Mouse (Mus musculus): ENCODE data around the gene Dusp14. TPM values are rescaled to one million over a fixed set of nuclear protein-coding genes. Genes with fewer than 3 reads are reported as not detected.

The Dusp14 gene
- polyA plus RNA-seq, 1 experiment from 2014 or later, result 12.0 TPM

- H3K4me2 ChIP-seq, result no peak overlapping the region
- WGBS, result 85% methylated on average over 9 of the region's 9 CpGs
- no peak overlapping the region for H3K9ac ChIP-seq
- no peak overlapping the region for H3K4me3 ChIP-seq
- H3K9me3 ChIP-seq, result no peaks in the 10 kb centered on the region
- no peak for ATAC-seq (ENCODE audit: low FRiP score, low read depth)
- H3K36me3 ChIP-seq, result peaks cover 39% of the 10 kb centered on the region
- no peaks in the 10 kb centered on the region for H3K27me3 ChIP-seq
- peaks cover 29% of the 10 kb centered on the region for H3K4me1 ChIP-seq (replicated peaks)
- H3K27ac ChIP-seq (replicated peaks), result no peak overlapping the region
These were observed 60.1 kb downstream of the Dusp14 start for GRCm38 (mm10) chr11:84009001-84009400.

- no peak overlapping the region for H3K4me2 ChIP-seq
- no peaks in the 10 kb centered on the region for H3K4me1 ChIP-seq (replicated peaks)
- no peaks in the 10 kb centered on the region for H3K27me3 ChIP-seq
- H3K9ac ChIP-seq, result no peak overlapping the region
- no peak overlapping the region for H3K4me3 ChIP-seq
- no peak overlapping the region for H3K27ac ChIP-seq (replicated peaks)
- no peaks in the 10 kb centered on the region for H3K9me3 ChIP-seq
- peaks cover 70% of the 10 kb centered on the region for H3K36me3 ChIP-seq
- WGBS, result 81% methylated on average over 6 of the region's 6 CpGs
- no peak for ATAC-seq (ENCODE audit: low FRiP score, low read depth)
These were observed 65.1 kb downstream of the Dusp14 start for GRCm38 (mm10) chr11:84003986-84004385.

GRCm38 (mm10) chr11:84001257-84001656 is 67.8 kb downstream of the Dusp14 start:
- peaks cover 84% of the 10 kb centered on the region for H3K36me3 ChIP-seq
- ATAC-seq (ENCODE audit: low FRiP score, low read depth), result no peak
- H3K27ac ChIP-seq (replicated peaks), result no peak overlapping the region

GRCm38 (mm10) chr11:83999411-83999915 is 69.6 kb downstream of the Dusp14 start:
- no peaks in the 10 kb centered on the region for H3K4me1 ChIP-seq (replicated peaks)
- H3K36me3 ChIP-seq, result peaks cover 94% of the 10 kb centered on the region
- no peak overlapping the region for H3K4me3 ChIP-seq
- peak overlapping the region; percentile 22; the same call in 1 of the 2 replicates for H3K27ac ChIP-seq (replicated peaks)
- no peak overlapping the region for H3K4me2 ChIP-seq
- no peaks in the 10 kb centered on the region for H3K9me3 ChIP-seq
- H3K9ac ChIP-seq, result no peak overlapping the region
- WGBS, result 69% methylated on average over 4 of the region's 4 CpGs
- H3K27me3 ChIP-seq, result no peaks in the 10 kb centered on the region
- ATAC-seq (ENCODE audit: low FRiP score, low read depth), result no peak

More at GRCm38 (mm10) chr11:84001257-84001656, 67.8 kb downstream of the Dusp14 start:
- no peaks in the 10 kb centered on the region for H3K9me3 ChIP-seq
- H3K27me3 ChIP-seq, result no peaks in the 10 kb centered on the region
- H3K4me2 ChIP-seq, result no peak overlapping the region
- H3K9ac ChIP-seq, result no peak overlapping the region
- H3K4me1 ChIP-seq (replicated peaks), result no peaks in the 10 kb centered on the region
- no peak overlapping the region for H3K4me3 ChIP-seq
- WGBS, result 90% methylated on average over 3 of the region's 3 CpGs

- WGBS, result 72% methylated on average over 3 of the region's 3 CpGs
- Histone ChIP-seq H3K4me1 (replicated peaks) (no peaks in the 10 kb centered on the region), H3K9me3 (no peaks in the 10 kb centered on the region), H3K4me2 (no peak overlapping the region), H3K36me3 (peaks cover 94% of the 10 kb centered on the region), H3K27ac (replicated peaks) (peak overlapping the region; percentile 22; the same call in 1 of the 2 replicates), H3K27me3 (no peaks in the 10 kb centered on the region), H3K4me3 (no peak overlapping the region), H3K9ac (no peak overlapping the region)
- ATAC-seq (ENCODE audit: low FRiP score, low read depth), result no peak
These were observed 70.1 kb downstream of the Dusp14 start for GRCm38 (mm10) chr11:83998993-83999392.

Other genes with a start within 250 kb of the Dusp14 start
- 0.20 and 0.26 TPM in 2 replicates for gene Hnf1b, start 219.2 kb downstream of the Dusp14 start, polyA plus RNA-seq (2015; fragmentation: Nextera tagmentation; extraction: Ambion mirVana)
- gene Ddx52, start 127.2 kb downstream of the Dusp14 start, polyA plus RNA-seq (2015; fragmentation: Nextera tagmentation; extraction: Ambion mirVana), result 20.9 and 21.3 TPM in 2 replicates
- gene Synrg, start 104.8 kb downstream of the Dusp14 start, polyA plus RNA-seq (2015; fragmentation: Nextera tagmentation; extraction: Ambion mirVana), result 23.0 and 24.4 TPM in 2 replicates
- 27.0 and 29.3 TPM in 2 replicates for gene Tada2a, start 60.3 kb upstream of the Dusp14 start, polyA plus RNA-seq (2015; fragmentation: Nextera tagmentation; extraction: Ambion mirVana)
- gene Acaca, start 60.4 kb upstream of the Dusp14 start, polyA plus RNA-seq (2015; fragmentation: Nextera tagmentation; extraction: Ambion mirVana), result 25.2 and 29.4 TPM in 2 replicates
- gene Gm11437, start 98.2 kb upstream of the Dusp14 start, polyA plus RNA-seq (2015; fragmentation: Nextera tagmentation; extraction: Ambion mirVana), result 0.12 and 0.25 TPM in 2 replicates